Mouse (Mus musculus) hindbrain, embryonic 12.5 days (tissue): Measurements from ENCODE around the gene Foxred1. TPM values are rescaled to one million over a fixed set of nuclear protein-coding genes. Genes with fewer than 3 reads are reported as not detected.

Experiments used
- ATAC-seq: fragments of 200-750 bp; cut with Nextera tagmentation; 2 replicates; pipeline ENCODE4 v1.8.0; 2017; ENCODE audit warnings: moderate TSS enrichment; ENCODE audit not compliant: low FRiP score
- H3K27ac ChIP-seq: fragments of 300-500 bp; sonication (generic); 2 replicates; pipeline ENCODE4 v1.5.1; 2016; ENCODE audit warnings: mild to moderate bottlenecking
- H3K27me3 ChIP-seq: fragments of 300-500 bp; sonication (generic); 2 replicates; pipeline ENCODE4 v1.6.1; 2016; ENCODE audit warnings: mild to moderate bottlenecking
- H3K36me3 ChIP-seq: fragments of 300-500 bp; sonication (generic); 2 replicates; pipeline ENCODE4 v1.6.1; 2016; ENCODE audit warnings: mild to moderate bottlenecking
- H3K4me1 ChIP-seq: fragments of 300-500 bp; sonication (generic); 2 replicates; pipeline ENCODE4 v1.6.1; 2016
- H3K4me2 ChIP-seq: fragments of 300-500 bp; sonication (generic); replicated peaks from 2 replicates; pipeline ENCODE4 v1.6.1; 2016; ENCODE audit warnings: mild to moderate bottlenecking
- H3K4me3 ChIP-seq: fragments of 300-500 bp; sonication (generic); 2 replicates; pipeline ENCODE4 v1.5.1; 2016; ENCODE audit warnings: mild to moderate bottlenecking
- H3K9ac ChIP-seq: fragments of 300-500 bp; sonication (generic); 2 replicates; pipeline ENCODE4 v1.6.1; 2016; ENCODE audit warnings: mild to moderate bottlenecking, moderate library complexity
- H3K9me3 ChIP-seq: fragments of 300-500 bp; sonication (generic); replicated peaks from 2 replicates; pipeline ENCODE4 v1.6.1; 2016; ENCODE audit warnings: mild to moderate bottlenecking
- WGBS: fragments of 180-500 bp; shearing (Covaris S2); methylation state at CpG from one replicate; pipeline ENCODE4 v1.1.7; 2016; 5-methylcytosine and 5-hydroxymethylcytosine counted together
- polyA plus RNA-seq: library from polyadenylated mRNA; unstranded; fragments of >200 nt; fragmentation: Nextera tagmentation; extraction: Ambion mirVana; gene quantifications from 2 replicates; pipeline ENCODE4 v1.2.1, GENCODE M21; 2016

Foxred1 gene
- polyA plus RNA-seq, 1 experiment from 2014 or later: 50.4 TPM

DNA sequence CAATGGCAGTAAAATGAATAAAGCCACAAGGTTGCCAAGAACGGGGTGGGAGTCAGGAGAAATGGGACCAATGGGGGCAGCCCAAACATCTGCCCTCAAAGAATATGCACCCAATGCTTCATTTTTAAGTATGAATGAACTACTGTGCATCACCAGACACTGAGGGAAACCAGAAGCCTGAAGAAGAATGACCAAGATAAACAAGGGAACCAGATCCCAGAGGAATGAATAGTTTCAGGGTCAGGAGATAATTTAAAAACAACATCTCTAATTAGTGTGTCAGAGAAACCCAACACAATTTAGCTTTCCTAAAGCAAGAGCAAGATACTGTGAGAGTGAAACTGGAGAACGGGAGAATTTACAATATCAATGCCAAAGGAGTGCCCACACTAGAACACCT is 50.2 kb downstream of the Foxred1 start:
- H3K27me3 ChIP-seq: no peaks in the 10 kb centered on the region
- H3K36me3 ChIP-seq: peaks cover 6% of the 10 kb centered on the region
- H3K9ac ChIP-seq: no peak overlapping the region
- H3K4me2 ChIP-seq: no peak overlapping the region
- ATAC-seq: no peak
- 76% methylated on average over 2 of the region's 2 CpGs for WGBS
- H3K9me3 ChIP-seq: no peaks in the 10 kb centered on the region
- H3K4me1 ChIP-seq: no peaks in the 10 kb centered on the region
- no peak overlapping the region for H3K27ac ChIP-seq
- H3K4me3 ChIP-seq: no peak overlapping the region

DNA sequence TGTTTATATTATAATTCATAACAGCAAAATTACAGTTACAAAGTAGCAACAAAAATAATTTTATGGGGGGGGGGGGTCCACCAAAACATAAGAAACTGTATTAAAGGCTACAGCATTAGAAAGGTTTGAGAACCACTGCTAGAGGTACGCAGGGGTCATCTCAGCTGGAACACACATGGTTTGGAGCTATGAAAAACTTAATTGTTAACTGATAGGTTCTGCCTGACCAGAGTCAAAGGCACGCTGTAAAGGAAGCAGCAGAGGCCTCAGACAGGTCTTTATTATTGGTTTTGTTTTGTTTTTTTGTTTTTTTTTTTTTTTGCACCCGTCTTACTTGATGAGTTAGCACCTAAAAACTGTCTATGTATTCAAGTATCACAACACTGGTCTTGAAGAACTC is 52.4 kb downstream of the Foxred1 start:
- Histone ChIP-seq H3K27ac (no peak overlapping the region), H3K4me1 (no peaks in the 10 kb centered on the region), H3K9ac (no peak overlapping the region), H3K9me3 (no peaks in the 10 kb centered on the region), H3K27me3 (no peaks in the 10 kb centered on the region), H3K36me3 (peaks cover 6% of the 10 kb centered on the region), H3K4me2 (no peak overlapping the region), H3K4me3 (no peak overlapping the region)
- WGBS: 82% methylated on average over 3 of the region's 3 CpGs
- ATAC-seq: no peak

DNA sequence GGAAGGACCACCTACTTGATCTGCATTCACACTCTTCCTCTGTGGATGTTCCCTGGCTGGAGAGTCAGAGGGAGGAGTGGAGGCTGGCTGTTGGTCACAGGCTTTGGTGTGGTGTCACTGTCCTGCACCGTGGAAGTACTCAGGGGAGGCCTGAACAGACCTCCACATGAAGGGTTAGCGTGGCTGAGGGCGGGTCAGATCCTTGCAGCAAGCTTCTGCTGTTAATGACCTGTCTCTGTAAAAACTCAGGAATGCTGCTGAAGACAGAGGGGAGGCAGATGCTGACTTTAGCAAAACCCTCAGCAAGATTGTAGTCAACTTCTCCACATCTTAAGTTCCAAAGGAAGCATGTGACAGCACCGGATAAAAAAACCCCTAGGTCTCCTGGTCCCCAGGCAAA is 54.0 kb downstream of the Foxred1 start:
- H3K4me2 ChIP-seq: no peak overlapping the region
- no peaks in the 10 kb centered on the region for H3K36me3 ChIP-seq
- H3K9me3 ChIP-seq: no peaks in the 10 kb centered on the region
- 82% methylated on average over 4 of the region's 4 CpGs for WGBS
- no peaks in the 10 kb centered on the region for H3K27me3 ChIP-seq
- no peaks in the 10 kb centered on the region for H3K4me1 ChIP-seq
- no peak for ATAC-seq
- H3K4me3 ChIP-seq: no peak overlapping the region
- H3K27ac ChIP-seq: no peak overlapping the region
- no peak overlapping the region for H3K9ac ChIP-seq

DNA sequence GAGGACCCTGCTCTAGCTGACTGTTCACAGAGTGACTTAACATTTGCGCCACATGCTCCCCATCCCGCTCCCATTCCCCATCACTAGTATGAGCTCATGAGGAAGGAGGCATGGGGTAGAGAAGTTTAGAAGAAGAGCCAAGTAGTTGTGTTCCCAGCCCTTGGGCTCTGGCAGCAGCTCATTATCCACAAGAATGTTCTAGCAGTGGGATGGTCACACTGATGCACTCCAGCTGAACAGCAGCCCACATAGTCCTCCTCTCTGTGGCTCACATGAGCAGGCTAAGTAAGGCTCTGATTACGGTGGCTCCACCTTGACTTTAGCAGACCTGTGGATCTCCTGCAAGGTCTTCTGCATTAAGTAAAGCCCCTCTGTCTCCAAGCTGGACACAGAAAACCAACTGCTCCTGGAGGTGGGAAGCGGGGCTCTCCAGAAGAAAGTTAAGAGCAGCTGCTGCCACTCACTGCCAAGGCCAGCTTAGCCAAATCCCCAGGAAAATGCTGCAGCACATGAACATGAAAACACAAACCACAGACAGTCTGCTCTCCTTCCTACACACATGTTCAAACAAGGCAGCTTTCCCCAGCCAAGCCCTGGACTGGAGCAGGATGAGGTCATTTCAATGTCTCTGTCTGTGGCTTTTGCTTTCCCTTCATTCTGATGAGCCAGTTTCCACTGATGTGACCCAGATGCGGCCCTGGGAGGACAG is 54.7 kb downstream of the Foxred1 start:
- H3K9ac ChIP-seq: no peak overlapping the region
- no peak overlapping the region for H3K27ac ChIP-seq
- H3K4me2 ChIP-seq: no peak overlapping the region
- H3K36me3 ChIP-seq: no peaks in the 10 kb centered on the region
- WGBS: 89% methylated on average over 5 of the region's 5 CpGs
- H3K27me3 ChIP-seq: no peaks in the 10 kb centered on the region
- no peaks in the 10 kb centered on the region for H3K4me1 ChIP-seq
- ATAC-seq: no peak
- H3K9me3 ChIP-seq: no peaks in the 10 kb centered on the region
- no peak overlapping the region for H3K4me3 ChIP-seq

Other genes starting within 250 kb of the Foxred1 start
- 15.6 and 18.5 TPM in 2 replicates for gene St3gal4, start 91.8 kb downstream of the Foxred1 start, polyA plus RNA-seq
- 73.1 and 73.8 TPM in 2 replicates for gene Dcps, start 35.0 kb downstream of the Foxred1 start, polyA plus RNA-seq
- 90.6 and 94.2 TPM in 2 replicates for gene Srpr, start 10.9 kb downstream of the Foxred1 start, polyA plus RNA-seq
- 11.9 and 13.4 TPM in 2 replicates for gene Tirap, start 10.8 kb downstream of the Foxred1 start, polyA plus RNA-seq
- 62.2 and 62.6 TPM in 2 replicates for gene Fam118b, start 56.8 kb upstream of the Foxred1 start, polyA plus RNA-seq
- gene Rpusd4, start 56.8 kb upstream of the Foxred1 start, polyA plus RNA-seq: 24.2 and 26.4 TPM in 2 replicates
- gene Cdon, start 210.1 kb upstream of the Foxred1 start, polyA plus RNA-seq: 15.8 and 21.5 TPM in 2 replicates